Mouse (Mus musculus) CH12.LX (cell line): ENCODE results near the gene Hist1h2ap. TPM values are rescaled to one million over a fixed set of nuclear protein-coding genes. Genes with fewer than 3 reads are reported as not detected.
"Not testable (repeated sequence)": the region's sequence is repeated elsewhere in the genome, so short reads cannot be mapped to it uniquely, and the experiment has no call there.

Source experiments
- DNase-seq: peaks from one replicate; pipeline ENCODE4 v3.0.0-alpha.2; 2013; ENCODE audit errors: extremely low read depth
- H3K27ac ChIP-seq: 2 replicates; pipeline ENCODE4 v1.5.1; 2012; ENCODE audit warnings: low read depth, mild to moderate bottlenecking, control low read depth, moderate library complexity; ENCODE audit not compliant: insufficient read depth
- H3K27me3 ChIP-seq: replicated peaks from 2 replicates; pipeline ENCODE3; 2012; ENCODE audit warnings: inconsistent platforms
- H3K36me3 ChIP-seq, 2 experiments: replicated peaks in 1 of 2; 2 replicates each; pipeline versions ENCODE3 to v1.6.1; 2012; ENCODE audit warnings: inconsistent platforms in 1 of 2, low read length in 1 of 2, mild to moderate bottlenecking in 1 of 2, mixed read lengths in 1 of 2, moderate library complexity in 1 of 2; ENCODE audit not compliant: control insufficient read depth in 1 of 2, insufficient read depth in 1 of 2
- H3K4me1 ChIP-seq, 2 experiments: 2 replicates each; pipeline ENCODE4 v1.6.1; 2012; ENCODE audit warnings: inconsistent platforms in 1 of 2, moderate library complexity in 1 of 2; ENCODE audit not compliant: insufficient read depth in 2 of 2, control insufficient read depth in 1 of 2
- H3K4me2 ChIP-seq: 2 replicates; pipeline ENCODE4 v1.6.1; 2012; ENCODE audit warnings: low read depth, mild to moderate bottlenecking, control low read depth; ENCODE audit not compliant: poor library complexity, insufficient read depth, severe bottlenecking
- H3K4me3 ChIP-seq, 3 experiments: fragments of 150-350 bp in 1 of 3; sonication (generic) in 1 of 3; replicated peaks in 1 of 3; 2 replicates each; pipeline versions ENCODE3 to v1.5.1; 2011 to 2012; ENCODE audit warnings: low read depth in 2 of 3, low read length in 2 of 3, mild to moderate bottlenecking in 2 of 3, moderate library complexity in 2 of 3, control low read depth in 1 of 3, improper control_type of control experiment in 1 of 3, inconsistent platforms in 1 of 3, mixed read lengths in 1 of 3; ENCODE audit not compliant: poor library complexity in 1 of 3
- H3K79me2 ChIP-seq: replicated peaks from 2 replicates; pipeline ENCODE4 v1.6.1; 2012; ENCODE audit warnings: mild to moderate bottlenecking, moderate library complexity; ENCODE audit not compliant: control insufficient read depth, poor library complexity, insufficient read depth, severe bottlenecking; ENCODE audit errors: extremely low read depth
- H3K9ac ChIP-seq: 2 replicates; pipeline ENCODE4 v1.6.1; 2012; ENCODE audit warnings: low read depth, mild to moderate bottlenecking, control low read depth, moderate library complexity; ENCODE audit not compliant: insufficient read depth
- H3K9me3 ChIP-seq: replicated peaks from 2 replicates; pipeline ENCODE3; 2012; ENCODE audit warnings: low read length, inconsistent platforms, mixed read lengths
- ELF1 ChIP-seq: IDR thresholded peaks from 2 replicates; pipeline ENCODE4 v1.6.1; 2014; ENCODE audit warnings: low read depth, mild to moderate bottlenecking, inconsistent platforms, low read length, improper control_type of control experiment
- NELFE ChIP-seq: IDR thresholded peaks from 2 replicates; pipeline ENCODE4 v1.6.1; 2011; ENCODE audit warnings: low read depth, low read length, improper control_type of control experiment
- POLR2A ChIP-seq: IDR thresholded peaks from 2 replicates; pipeline ENCODE4 v1.6.1; 2011; ENCODE audit warnings: low read depth, mild to moderate bottlenecking, improper control_type of control experiment, low read length
- RCOR1 ChIP-seq: conservative IDR thresholded peaks from 2 replicates; pipeline ENCODE4 v1.6.1; 2012; ENCODE audit warnings: low read depth, mild to moderate bottlenecking, inconsistent platforms, low read length, improper control_type of control experiment
- TBP ChIP-seq: conservative IDR thresholded peaks from 2 replicates; pipeline ENCODE4 v1.6.1; 2011; ENCODE audit warnings: low read depth, low read length, improper control_type of control experiment
- ZMIZ1 ChIP-seq: IDR thresholded peaks from 2 replicates; pipeline ENCODE4 v1.6.1; 2012; ENCODE audit warnings: low read depth, mild to moderate bottlenecking, inconsistent platforms, low read length, improper control_type of control experiment
- dilution Hi-C: fragments of 300-500 bp; cut with MboI; formaldehyde crosslinking; loops from 2 replicates; pipeline ENCODE4 v1.14.3; 2020; ENCODE audit warnings: low sequenced_read_pairs; ENCODE audit not compliant: extremely low pct_unique_long_range_greater_than_20kb, extremely low pct_ligation_motif_present
- in situ Hi-C: fragments of 300-500 bp; cut with MboI; formaldehyde crosslinking; loops from 3 replicates; pipeline ENCODE4 v1.14.3; 2019; ENCODE audit warnings: low sequenced_read_pairs, low pct_ligation_motif_present, low pct_unique_long_range_greater_than_20kb, mixed read lengths
- polyA plus RNA-seq: library from polyadenylated mRNA; unstranded; fragments of >175 nt; gene quantifications from 2 replicates; pipeline ENCODE4 v1.2.1, GENCODE M21; 2012; ENCODE audit warnings: low read depth; ENCODE audit not compliant: insufficient read length
- total RNA-seq, 2 experiments: library from RNA; depleted of rRNA; stranded (reverse); fragments of 300-350 nt in 1 of 2; fragments of >200 nt in 1 of 2; gene quantifications; 2 replicates each; pipeline ENCODE4 v1.2.3; 2012 to 2014

Hist1h2ap gene
- total and polyA plus RNA-seq, 3 experiments, result 66.8 to 2,951 (median 447) TPM

GRCm38 (mm10) chr13:21840508-21840907 is 7.2 kb upstream of the Hist1h2ap start:
- H3K9ac ChIP-seq, H3K27ac ChIP-seq, H3K36me3 ChIP-seq, H3K4me3 ChIP-seq, in situ Hi-C loops, H3K9me3 ChIP-seq, H3K4me2 ChIP-seq, H3K79me2 ChIP-seq, DNase-seq, H3K27me3 ChIP-seq, dilution Hi-C loops, H3K4me1 ChIP-seq: not testable (repeated sequence)

GRCm38 (mm10) chr13:21831418-21832394 is 1.6 kb downstream of the Hist1h2ap start, which contains the start of gene Hist1h4n:
TSS of gene Hist1h4n (minus strand) at chr13:21832196.
- H3K9me3 ChIP-seq, DNase-seq, H3K36me3 ChIP-seq, H3K4me3 ChIP-seq, H3K27me3 ChIP-seq, dilution Hi-C loops, H3K79me2 ChIP-seq, in situ Hi-C loops, H3K4me2 ChIP-seq, H3K9ac ChIP-seq: not testable (repeated sequence)
- TF ChIP-seq POLR2A (peak; percentile 48), ZMIZ1 (peak; percentile 53), TBP (peak; percentile 52; the same call in 1 of the 2 replicates), NELFE (peak; percentile 52)
- Histone ChIP-seq H3K27ac (peak within 1 kb of the TSS; percentile 48; the same call in 1 of the 2 replicates), H3K4me1 (peaks cover 0 to 30% of the 10 kb centered on the region in 2 experiments; a peak in 2 of 4 replicates)

DNA sequence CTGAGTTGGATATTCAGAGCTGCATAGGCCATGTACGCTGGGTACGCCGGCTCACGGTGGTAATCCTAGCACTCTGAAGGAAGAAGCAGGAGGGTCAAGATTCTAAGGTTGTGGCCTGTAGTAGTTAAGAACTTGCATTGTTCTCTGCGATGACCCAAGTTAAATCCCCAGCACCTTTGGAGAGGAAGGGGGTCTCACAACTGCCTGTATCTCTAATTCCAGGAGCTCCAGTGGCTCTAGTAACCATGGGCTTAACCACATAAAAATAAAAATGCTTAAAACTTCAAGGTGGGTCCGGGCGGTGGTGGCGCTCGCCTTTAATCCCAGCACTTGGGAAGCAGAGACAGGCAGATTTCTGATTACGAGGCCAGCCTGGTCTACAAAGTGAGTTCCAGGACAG is 3.0 kb downstream of the Hist1h2ap start:
- no peak for DNase-seq
- H3K4me3 ChIP-seq, result no peak overlapping the region
- no peak overlapping the region; the same call in 1 of the 2 replicates for H3K9ac ChIP-seq
- no peaks in the 10 kb centered on the region for H3K27me3 ChIP-seq
- no peaks in the 10 kb centered on the region for H3K9me3 ChIP-seq
- no peak overlapping the region for H3K27ac ChIP-seq
- TF ChIP-seq ELF1 (no peak), RCOR1 (no peak)
- peaks cover 0 to 39% of the 10 kb centered on the region in 2 experiments; a peak in 2 of 4 replicates for H3K4me1 ChIP-seq
- H3K36me3 ChIP-seq, result peaks cover 0 to 4% of the 10 kb centered on the region in 2 experiments
- dilution Hi-C loops (no loop called here), in situ Hi-C loops (no loop called here)
- no peak overlapping the region for H3K4me2 ChIP-seq
- H3K79me2 ChIP-seq, result no peaks in the 10 kb centered on the region
